Mouse (Mus musculus): Measurements from ENCODE around the gene Map4k5. TPM values are rescaled to one million over a fixed set of nuclear protein-coding genes. Genes with fewer than 3 reads are reported as not detected.

Map4k5 gene
- 12.4 and 12.9 TPM in 2 replicates for total RNA-seq (2015)
- 14.1 and 18.2 TPM in 2 replicates for total RNA-seq (2017)

DNA sequence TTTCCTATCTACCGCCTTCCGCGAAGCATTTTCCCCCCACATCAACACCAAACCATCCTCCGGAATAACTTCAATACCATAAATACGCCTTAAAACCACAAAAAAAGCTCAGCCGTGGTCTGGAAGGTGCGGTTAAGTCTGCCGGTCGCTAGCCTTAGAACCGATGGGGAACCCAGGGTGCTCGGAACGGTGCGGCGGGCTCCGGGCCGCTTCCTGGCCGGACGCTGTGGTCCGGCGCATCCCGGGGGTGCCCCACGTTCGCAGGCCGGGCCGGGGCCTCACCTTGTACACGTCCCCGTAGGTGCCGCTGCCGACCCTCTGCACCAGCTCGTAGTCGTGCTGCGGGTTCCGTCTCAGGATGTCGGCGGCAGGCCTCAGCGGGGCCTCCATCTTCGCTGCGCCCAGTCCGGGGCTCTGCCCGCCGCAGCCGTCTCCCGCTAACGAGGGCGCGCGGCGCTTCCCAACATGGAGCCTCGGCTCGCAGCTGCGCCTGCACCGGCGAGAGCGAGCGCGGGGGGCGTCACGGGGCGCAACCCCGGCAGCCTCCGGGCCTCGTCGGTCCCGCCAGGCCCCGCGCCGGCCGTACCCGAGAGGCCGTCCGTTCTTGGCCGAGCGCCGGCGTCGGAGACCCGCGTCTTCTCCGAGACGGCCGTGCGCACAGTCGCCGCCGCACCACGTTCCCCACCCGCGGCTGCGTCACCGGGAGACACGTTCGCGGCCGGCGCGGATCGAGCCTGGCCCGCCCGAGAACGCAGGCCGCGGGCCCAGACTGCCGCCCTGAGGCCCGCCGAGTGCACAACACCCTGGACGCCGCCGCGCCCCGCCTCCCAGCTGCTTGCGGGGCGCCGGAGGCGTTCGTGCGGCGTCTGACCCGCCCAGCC is at the start of gene Map4k5, which contains the start of gene Atl1:
TSS of gene Map4k5 (minus strand) at position 830 of the 881 bp plus-strand sequence.
TSS of gene Atl1 (plus strand) at position 244 of the 881 bp plus-strand sequence.
- peak; percentile 94 for ATAC-seq (ENCODE audit: poor library complexity, severe bottlenecking)

DNA sequence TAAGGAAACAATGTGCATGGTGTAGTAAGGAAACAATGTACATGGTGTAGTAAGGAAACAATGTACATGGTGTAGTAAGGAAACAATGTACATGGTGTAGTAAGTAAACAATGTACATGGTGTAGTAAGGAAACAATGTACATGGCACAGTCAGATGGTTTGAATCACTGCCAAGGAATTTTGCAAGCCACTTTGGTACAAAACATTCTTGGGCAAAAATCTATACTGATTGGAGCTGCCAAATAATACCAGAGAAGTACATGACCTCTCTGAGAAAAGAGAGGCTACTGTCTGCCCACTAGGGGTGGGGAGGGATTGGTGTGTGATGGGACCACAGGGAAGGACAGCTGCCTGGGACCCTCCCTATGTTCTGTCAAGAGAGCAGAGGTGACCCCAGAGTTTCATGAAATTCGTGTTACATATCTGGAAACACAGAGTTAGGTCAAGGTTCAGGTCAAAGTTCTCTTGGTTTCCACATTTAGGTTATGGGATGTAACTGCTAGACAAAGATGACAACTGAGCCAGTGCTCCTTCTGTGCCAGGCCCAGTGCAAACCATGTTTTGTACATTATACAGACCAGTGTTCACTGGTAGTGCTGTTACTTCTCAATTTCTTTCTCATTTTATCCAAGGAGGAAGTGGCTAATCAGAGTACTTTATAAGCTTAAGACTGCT is 48.8 kb upstream of the Map4k5 start:
- ATAC-seq (ENCODE audit: poor library complexity, severe bottlenecking): no peak

DNA sequence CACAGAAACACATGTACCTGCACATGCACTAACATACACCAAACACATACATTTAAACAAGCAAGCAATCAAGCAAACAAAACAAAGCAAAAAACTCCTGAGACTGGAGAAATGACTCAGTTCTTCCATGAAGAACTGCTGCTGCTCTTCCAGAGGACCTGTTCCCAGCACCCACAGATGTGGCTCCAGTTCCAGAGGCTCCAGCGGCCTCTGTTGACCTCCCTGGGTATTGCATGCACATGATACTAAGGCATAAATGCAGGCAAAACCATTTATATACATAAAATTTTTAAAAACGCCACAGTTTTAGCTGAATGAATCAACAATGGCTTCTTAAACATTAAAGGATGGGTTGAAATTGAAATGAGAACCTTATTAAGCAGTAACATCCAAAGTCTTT is 46.3 kb upstream of the Map4k5 start:
- no peak for ATAC-seq (ENCODE audit: poor library complexity, severe bottlenecking)

DNA sequence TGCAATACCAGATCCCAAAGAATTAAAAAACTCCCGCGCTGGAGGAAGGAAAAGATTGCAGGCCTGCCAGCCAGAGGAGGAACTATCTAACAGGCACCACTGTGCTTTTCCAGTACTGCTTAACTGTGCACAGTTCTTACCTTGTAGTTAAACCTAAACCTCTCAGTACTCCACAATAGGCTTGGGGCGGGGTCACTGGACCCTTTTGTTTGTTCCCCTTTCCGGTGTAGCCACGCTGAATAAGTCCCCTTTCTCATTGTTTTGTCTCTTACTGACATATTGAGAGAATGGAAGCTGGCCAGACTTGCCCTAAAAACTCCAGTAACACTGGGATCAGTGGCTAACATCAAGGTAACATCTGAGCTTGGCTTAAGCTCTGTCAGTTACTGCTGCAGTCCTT is 44.7 kb upstream of the Map4k5 start:
- ATAC-seq (ENCODE audit: poor library complexity, severe bottlenecking): no peak

DNA sequence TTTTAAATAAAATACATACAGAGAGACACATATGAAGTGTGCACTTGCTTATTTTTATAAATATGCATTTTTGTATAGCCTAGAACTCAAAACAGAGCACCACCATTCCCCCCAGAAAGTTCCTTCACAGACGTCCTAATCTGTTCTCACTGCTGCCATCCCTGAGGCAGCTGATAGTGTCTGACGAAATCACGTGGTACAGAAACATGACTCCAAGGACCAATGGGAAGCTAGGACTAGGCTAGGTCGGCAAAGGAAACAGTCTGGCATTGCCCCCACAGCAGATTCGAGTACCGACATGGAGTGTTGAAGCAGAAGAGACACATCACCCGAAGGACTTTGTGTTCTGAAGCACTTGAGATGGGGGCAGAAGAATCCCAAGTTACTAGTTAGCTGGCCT is 33.7 kb upstream of the Map4k5 start:
- no peak for ATAC-seq (ENCODE audit: poor library complexity, severe bottlenecking)

DNA sequence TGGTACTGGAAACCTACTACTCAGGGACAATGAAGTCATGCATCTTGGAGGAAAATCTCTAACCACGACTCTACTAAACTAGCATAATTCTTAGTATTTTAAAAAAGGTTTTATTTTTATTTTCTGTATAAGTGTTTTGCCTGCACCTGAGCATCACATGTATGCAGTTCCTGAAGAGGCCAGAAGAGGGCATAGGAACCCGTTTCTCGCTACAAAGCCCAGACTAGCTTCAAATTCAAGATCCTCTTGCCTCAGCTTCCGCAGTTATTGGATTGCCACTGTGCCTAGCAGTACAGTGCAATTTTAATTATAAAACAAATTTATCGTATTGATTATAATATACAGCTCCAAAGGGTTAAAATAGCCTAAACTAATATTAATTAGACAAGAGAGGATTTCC is 31.0 kb upstream of the Map4k5 start:
- peak; percentile 75 for ATAC-seq (ENCODE audit: poor library complexity, severe bottlenecking)

DNA sequence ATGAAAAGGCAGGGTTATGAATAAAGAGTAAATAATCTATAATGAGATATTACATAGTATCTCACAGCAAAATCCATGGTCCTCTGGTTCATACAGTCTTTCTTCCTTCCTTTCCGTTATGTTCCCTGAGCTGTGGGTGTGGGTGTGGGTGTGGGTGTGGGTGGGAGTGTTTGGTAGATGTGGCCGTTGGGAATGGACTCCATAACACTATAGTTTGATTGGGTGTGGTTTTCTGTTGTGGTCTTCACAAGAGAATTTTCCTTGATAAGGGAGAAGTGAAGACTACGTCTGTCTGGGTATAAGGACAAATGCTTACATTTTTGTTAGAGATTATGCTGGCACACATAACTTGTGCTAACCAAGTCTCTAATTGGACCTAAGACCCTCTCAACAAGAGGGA is 30.6 kb upstream of the Map4k5 start:
- no peak for ATAC-seq (ENCODE audit: poor library complexity, severe bottlenecking)

DNA sequence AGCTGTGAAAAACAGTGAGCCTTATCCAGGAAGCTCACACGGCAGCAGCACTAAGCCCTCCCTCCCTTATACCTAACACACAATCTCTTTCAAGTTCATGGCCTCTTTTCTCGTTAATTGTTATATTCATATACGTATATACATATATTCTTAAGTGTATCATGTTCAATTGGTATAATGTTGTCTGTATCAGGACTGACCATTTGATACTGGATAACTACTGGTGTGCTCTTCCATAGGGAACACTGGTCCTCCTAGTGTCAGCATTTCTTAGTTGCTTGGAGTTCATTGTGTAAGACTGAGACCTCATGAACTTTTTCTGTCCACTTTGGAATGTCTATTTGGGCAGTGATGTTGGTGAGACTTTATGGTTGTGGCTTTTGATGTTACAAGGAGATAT is 30.1 kb upstream of the Map4k5 start:
- ATAC-seq (ENCODE audit: poor library complexity, severe bottlenecking): no peak

DNA sequence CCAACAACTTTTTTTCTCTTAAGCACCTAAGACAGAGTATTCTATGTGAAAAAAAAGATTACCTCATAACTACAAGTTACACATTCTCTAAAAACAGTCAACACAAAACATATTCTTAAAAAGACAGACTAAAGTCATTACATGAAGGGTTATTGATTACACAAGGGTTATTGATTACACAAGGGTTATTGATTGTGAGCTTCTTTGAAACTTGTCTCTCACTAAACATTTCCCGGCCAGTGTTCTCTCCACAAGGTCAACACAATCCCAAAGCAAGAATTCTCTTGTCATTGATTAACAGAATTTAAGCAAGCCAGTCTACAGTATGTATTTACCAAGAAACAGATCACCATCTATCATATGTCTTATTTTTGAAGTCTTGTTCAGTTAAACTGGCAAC is 29.1 kb upstream of the Map4k5 start:
- no peak for ATAC-seq (ENCODE audit: poor library complexity, severe bottlenecking)

DNA sequence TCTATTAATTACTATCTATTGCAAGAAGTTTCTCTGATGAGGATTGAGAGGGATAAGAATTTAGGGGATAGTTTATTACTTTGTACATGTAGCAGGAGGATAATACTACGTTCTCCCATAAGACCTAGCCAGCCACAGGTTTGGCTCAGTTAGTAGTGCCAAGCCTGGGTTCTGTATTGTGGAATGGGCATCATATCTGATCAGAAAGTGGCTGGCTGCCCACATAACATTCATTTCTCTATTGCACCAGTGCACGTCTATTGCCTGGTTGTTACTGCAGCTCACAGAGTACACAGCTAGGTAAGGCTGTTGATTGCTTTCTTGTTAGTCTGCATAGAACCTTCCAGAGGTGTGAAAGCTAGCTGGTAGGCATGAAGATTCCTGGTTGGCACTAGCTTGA is 24.9 kb upstream of the Map4k5 start:
- ATAC-seq (ENCODE audit: poor library complexity, severe bottlenecking): no peak

DNA sequence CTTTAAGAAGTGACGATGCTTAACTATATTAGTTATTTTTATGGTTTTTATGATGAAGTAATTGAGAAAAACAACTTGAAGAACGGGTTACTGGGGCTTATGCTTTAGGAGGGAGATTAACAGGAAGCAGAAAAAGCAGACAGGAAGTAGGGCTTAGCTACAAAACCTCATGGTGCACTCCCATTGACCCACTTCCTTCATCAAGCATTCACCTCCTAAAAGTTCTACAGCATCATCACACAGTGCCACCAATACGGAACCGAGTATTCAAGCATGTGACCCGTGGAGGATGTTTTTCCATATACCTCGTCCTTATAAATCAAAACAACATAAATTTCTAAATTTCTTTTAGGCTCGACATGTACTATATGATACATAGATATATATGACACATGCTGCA is 19.7 kb upstream of the Map4k5 start:
- no peak for ATAC-seq (ENCODE audit: poor library complexity, severe bottlenecking)

DNA sequence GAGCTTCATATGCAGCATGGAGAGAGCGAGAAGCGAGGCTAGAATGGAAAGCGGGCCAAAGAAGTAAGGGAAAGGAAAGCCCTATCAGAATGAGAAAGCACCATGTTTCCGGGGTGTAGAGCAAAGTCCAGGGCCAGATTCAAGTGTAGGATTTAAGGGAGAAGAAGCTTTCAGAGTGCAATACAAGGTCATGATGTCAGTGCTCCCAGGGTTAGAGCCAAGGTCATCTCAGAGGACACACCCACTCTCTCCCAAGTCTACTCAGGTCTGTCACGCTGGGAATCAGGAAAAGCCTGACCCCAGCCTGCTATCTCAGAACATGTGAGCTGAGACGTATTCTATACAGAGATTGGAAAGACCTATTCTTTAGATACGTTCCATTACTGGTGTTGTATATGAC is 18.9 kb upstream of the Map4k5 start:
- no peak for ATAC-seq (ENCODE audit: poor library complexity, severe bottlenecking)

DNA sequence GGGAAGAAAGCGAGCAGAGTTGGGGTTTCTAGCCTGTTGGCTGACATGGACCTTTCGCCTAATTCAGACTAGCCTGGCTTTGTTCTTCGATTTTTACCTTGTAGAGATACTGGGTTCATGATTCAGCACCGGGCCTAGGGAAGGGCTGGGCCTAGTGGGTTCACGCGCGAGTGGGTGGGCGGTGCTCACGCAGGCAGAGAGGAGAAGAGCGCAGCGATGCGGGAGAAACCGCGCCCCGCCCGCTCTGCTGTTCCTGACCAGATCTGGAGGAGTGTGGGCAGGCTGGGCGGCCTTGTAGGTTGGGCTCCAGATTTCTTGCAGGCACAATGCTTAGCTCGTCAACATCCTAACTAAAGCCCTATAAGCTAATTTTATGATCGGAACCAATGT is 15.5 kb upstream of the Map4k5 start:
- no peak for ATAC-seq (ENCODE audit: poor library complexity, severe bottlenecking)

DNA sequence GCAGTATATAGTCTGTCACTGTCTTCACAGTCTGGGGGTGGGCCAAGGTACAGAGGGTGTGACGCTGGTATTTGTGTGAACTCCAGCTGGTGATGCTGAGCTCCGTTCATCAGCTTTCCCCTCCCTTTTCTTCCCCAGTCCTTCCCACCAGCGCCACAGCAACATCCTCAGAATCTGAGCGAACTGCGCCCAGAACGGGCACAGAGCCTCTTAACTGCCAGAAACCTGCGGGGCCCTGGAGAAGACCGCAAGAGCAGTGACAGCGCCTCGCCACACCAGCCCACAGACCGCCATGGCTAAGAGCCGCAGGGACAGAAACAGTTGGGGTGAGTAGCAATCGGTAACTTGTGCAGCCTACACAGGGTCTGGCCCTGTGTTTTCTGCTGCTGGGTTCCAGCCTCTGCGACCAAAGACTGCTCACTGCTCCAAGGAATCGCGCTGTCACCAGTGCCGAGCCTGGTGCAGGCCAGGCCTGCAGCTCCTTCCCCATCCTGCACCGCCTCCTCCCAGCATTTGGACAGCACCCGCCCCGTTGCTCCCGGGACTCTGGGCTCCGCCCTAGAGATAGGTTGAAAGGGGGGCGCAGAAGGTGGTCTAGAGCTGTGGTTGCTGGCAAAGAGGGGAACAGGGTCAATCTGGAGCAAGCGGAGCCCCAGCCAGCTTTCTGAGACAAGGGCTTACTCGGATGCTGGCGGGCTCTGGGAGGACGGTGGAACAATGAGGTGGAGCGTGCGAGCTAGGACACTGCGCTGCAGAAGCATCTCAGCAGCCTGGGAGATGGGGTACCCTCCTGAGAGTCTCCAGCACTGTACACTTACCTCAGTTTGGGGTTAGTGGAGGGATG is 14.9 kb upstream of the Map4k5 start:
- ATAC-seq (ENCODE audit: poor library complexity, severe bottlenecking): peak; percentile 60

DNA sequence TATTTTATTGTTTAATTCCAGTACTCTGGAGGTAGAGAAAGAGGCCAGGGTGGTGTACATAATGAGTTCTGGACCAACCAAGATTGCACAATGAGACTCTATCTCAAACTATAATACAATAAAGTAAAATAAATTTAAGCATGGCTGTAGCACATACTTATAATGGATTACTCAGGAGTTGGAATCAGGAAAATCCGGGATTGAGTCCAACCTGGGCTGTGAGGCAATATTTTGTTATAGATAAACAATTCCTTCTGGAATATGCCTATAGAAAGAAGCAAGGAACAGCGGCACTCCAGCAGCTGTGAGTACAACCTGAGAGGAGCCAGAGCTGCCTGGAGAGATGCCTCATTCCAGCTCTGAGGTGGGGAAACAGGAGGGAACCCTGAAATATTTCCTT is 12.0 kb upstream of the Map4k5 start:
- ATAC-seq (ENCODE audit: poor library complexity, severe bottlenecking): no peak

DNA sequence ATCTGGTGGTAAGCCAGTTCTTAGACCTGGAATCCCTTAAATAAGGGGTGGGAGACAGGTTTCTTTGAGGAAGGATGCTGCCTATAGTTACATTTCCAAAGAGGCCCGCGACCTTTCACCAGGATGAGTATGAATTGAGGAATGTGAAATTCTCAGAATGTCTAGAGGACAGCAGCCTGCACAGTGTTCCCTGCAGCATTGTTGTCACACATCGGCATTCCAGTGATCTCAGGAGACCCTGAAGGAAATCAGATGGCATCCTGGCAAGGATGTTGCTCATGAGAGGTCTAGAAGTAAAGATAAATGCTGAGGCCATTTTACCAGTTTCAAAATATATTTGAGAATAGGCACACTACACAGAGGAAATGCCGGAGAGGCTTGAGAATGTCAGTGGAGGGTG is 5.1 kb upstream of the Map4k5 start:
- ATAC-seq (ENCODE audit: poor library complexity, severe bottlenecking): no peak

DNA sequence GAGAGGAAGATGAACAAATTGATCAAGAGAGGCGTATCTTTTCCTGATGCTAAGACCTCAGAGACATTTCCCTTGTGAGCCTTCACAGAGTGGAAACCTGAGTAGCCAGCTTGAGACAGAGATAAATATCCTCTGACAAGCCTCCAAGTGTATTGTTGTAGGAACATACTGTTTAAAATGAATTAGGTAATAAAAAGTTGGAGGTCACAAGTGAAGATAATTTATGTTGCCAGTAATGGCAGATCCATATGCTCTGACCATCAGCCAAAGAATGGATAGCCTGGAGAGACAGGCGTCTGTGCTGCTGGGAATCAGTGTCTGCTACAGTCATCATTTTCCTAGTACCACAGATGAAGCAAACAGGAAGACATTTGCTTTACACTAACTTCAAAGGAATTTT is 2.0 kb upstream of the Map4k5 start:
- ATAC-seq (ENCODE audit: poor library complexity, severe bottlenecking): no peak

DNA sequence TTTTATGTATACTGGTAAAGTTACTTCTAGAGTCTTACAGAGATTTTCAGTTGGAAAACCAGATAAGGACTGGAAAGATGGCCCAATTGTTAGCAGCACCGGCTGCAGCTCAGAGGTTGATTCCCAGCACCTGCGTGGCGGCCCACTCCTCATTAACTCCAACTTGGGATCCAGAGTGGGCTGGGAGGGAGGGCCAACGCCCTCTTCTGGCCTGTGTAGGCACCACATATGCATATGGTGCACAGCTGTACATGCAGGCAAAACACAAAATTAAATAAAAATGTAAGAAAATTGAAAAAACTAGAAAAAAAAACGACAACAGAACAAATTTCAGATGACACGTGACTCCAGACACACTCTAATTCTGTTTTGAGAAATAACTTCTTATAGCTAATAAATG is 927 bp upstream of the Map4k5 start:
- ATAC-seq (ENCODE audit: poor library complexity, severe bottlenecking): no peak

DNA sequence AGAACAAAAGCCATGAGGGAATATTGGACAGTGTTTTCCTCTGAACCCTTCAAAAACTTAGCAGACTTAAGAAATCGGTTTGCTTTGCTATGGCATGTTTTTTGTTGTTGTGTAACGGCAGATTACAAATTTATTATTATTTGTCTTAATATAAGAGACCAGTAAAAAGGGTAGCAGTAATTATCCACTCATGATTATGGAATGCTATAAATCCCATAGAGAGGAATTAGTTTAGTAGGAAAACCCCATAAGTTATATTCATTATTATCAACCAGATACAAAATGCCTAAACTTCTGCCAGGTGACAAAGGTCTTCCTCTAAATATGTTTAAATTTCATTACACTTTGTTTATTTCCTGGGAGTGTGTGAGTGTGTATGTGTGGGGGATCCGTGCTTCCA is 1.3 kb downstream of the Map4k5 start:
- ATAC-seq (ENCODE audit: poor library complexity, severe bottlenecking): no peak

DNA sequence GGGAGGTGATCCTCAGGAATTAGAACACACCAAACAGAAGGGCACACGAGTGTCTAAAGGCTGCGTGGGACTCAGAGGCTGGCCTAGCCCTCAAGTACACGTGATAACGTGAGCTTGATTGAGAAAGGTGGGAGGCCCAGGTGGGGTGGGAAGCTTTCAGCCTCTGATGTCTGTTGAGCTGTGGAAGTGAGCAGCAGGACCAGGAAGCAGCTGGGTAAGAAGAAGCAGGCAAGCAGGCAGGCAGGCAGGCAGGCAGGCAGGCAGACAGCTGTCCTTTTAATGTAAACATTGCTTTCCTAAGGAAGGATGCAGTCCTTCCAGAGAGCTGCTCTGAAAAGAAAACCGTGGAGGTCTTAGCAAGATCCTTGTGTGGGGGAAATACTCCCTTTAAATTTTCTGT is 2.5 kb downstream of the Map4k5 start:
- ATAC-seq (ENCODE audit: poor library complexity, severe bottlenecking): no peak

DNA sequence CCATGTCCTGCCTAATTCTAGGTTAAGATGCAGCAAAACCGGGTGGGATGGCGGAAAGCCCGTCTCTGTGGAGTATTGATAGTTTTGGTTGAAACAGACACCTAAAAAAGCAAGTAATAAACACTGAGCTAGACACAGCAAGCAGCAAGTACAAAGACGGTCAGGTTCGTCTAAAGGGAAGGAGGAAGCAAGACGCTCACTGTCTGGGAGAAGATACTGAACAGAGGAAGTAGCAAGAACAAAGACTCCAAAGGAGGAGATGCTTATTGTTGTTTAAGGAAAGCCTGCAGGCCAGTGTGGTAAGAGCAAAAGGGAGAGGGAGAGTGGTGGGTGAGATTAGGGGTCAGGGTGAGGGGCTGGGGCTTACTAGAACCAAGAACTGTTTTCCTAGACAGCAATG is 2.9 kb downstream of the Map4k5 start:
- no peak for ATAC-seq (ENCODE audit: poor library complexity, severe bottlenecking)
